Mouse (Mus musculus): ENCODE measurements at regions not wholly inside any gene's neighbourhood (a gene's known extent, or its start where the extent isn't known, plus 50 kb on each side); places are given as distances from the start of the nearest gene placed in this dataset.

GRCm38 (mm10) chr1:5382372-5382771 lies 574.7 kb downstream of the Gm37988 start:
- DNase-seq (ENCODE audit: low read depth, low spot score) = peak; percentile 44

All from telencephalon, adult 2 months (tissue).